Comparison of ENCODE assay signal across 14 mouse cellular contexts in genomic region chr17:82080301-82080700, GRCm38 (mm10).
DNase-seq lines count a peak whose midpoint lies in the region.
"Had no signal": no experiment of that assay in that cellular context is flagged by ENCODE, and none has a peak within 500 bp of the region (broad histone marks: within the 10 kb centered on the region; RNA-seq: fewer than 3 reads in every experiment).

No protein-coding gene starts in this region.

- DNase-seq in MN1 (ENCODE audit: low spot score), result peak; percentile 91
- DNase-seq in heart, postnatal 10 days, result no peak
- DNase-seq: adrenal gland, adult 2 months; adrenal gland, adult 8-10 months; adrenal gland, postnatal 10 days; adrenal gland, postnatal 14 days; adrenal gland, postnatal 25 days; adrenal gland, postnatal 36 days; B cell, adult 2 months; cerebellum, adult 11 months; cerebellum, adult 11-12 months; cerebellum, adult 18-20 months; cerebellum, adult 2 months; cerebellum, adult 8-10 months had no signal

- intact Hi-C loops in heart, postnatal 10 days (cut with DNase I), result no loop called here
